Mouse (Mus musculus) hindbrain, embryonic 14.5 days (tissue): ENCODE measurements around the gene Adss. TPM values are rescaled to one million over a fixed set of nuclear protein-coding genes. Genes with fewer than 3 reads are reported as not detected.
A peak's percentile ranks its signal among the peaks of the same experiment; 100 is the strongest.
"Not testable (repeated sequence)": the region's sequence is repeated elsewhere in the genome, so short reads cannot be mapped to it uniquely, and the experiment has no call there.

Source experiments
- ATAC-seq: fragments of 200-750 bp; cut with Nextera tagmentation; 2 replicates; pipeline ENCODE4 v1.8.0; 2017; ENCODE audit warnings: moderate number of reproducible peaks, mild to moderate bottlenecking, moderate TSS enrichment, moderate library complexity; ENCODE audit not compliant: low FRiP score
- DNase-seq: peaks from one replicate; pipeline ENCODE4 v3.0.0-alpha.2; 2015; ENCODE audit warnings: low spot score
- H3K27ac ChIP-seq: fragments of 300-500 bp; sonication (generic); 2 replicates; pipeline ENCODE4 v1.5.1; 2014; ENCODE audit warnings: mild to moderate bottlenecking, moderate library complexity
- H3K27me3 ChIP-seq: fragments of 300-500 bp; sonication (generic); 2 replicates; pipeline ENCODE4 v1.6.1; 2014; ENCODE audit warnings: mild to moderate bottlenecking, low read length, mixed read lengths; ENCODE audit not compliant: control insufficient read depth, insufficient read depth
- H3K36me3 ChIP-seq: fragments of 300-500 bp; sonication (generic); replicated peaks from 2 replicates; pipeline ENCODE4 v1.6.1; 2014; ENCODE audit not compliant: control insufficient read depth, insufficient read depth
- H3K4me1 ChIP-seq: fragments of 300-500 bp; sonication (generic); replicated peaks from 2 replicates; pipeline ENCODE4 v1.6.1; 2014; ENCODE audit warnings: antibody characterized with exemption, low read length, mixed read lengths; ENCODE audit not compliant: control insufficient read depth, insufficient read depth
- H3K4me2 ChIP-seq: fragments of 300-500 bp; sonication (generic); replicated peaks from 2 replicates; pipeline ENCODE4 v1.6.1; 2014; ENCODE audit warnings: mild to moderate bottlenecking, moderate library complexity
- H3K4me3 ChIP-seq: fragments of 300-500 bp; sonication (generic); replicated peaks from 2 replicates; pipeline ENCODE4 v1.5.1; 2014; ENCODE audit warnings: mild to moderate bottlenecking, low read length
- H3K9ac ChIP-seq: fragments of 300-500 bp; sonication (generic); 2 replicates; pipeline ENCODE4 v1.6.1; 2014
- H3K9me3 ChIP-seq: fragments of 300-500 bp; sonication (generic); 2 replicates; pipeline ENCODE4 v1.6.1; 2016; ENCODE audit warnings: low read length; ENCODE audit not compliant: control insufficient read depth
- WGBS: fragments of 180-500 bp; shearing (Covaris S2); extraction: QIAGEN DNeasy Blood & Tissue Kit; methylation state at CpG from one replicate; pipeline ENCODE4 v1.1.7; 2014; 5-methylcytosine and 5-hydroxymethylcytosine counted together
- polyA plus RNA-seq: library from polyadenylated mRNA; unstranded; fragments of >200 nt; fragmentation: Nextera tagmentation; extraction: Ambion mirVana; gene quantifications from 2 replicates; pipeline ENCODE4 v1.2.1, GENCODE M21; 2014

The Adss gene
- 57.3 and 65.1 TPM in 2 replicates for polyA plus RNA-seq

DNA sequence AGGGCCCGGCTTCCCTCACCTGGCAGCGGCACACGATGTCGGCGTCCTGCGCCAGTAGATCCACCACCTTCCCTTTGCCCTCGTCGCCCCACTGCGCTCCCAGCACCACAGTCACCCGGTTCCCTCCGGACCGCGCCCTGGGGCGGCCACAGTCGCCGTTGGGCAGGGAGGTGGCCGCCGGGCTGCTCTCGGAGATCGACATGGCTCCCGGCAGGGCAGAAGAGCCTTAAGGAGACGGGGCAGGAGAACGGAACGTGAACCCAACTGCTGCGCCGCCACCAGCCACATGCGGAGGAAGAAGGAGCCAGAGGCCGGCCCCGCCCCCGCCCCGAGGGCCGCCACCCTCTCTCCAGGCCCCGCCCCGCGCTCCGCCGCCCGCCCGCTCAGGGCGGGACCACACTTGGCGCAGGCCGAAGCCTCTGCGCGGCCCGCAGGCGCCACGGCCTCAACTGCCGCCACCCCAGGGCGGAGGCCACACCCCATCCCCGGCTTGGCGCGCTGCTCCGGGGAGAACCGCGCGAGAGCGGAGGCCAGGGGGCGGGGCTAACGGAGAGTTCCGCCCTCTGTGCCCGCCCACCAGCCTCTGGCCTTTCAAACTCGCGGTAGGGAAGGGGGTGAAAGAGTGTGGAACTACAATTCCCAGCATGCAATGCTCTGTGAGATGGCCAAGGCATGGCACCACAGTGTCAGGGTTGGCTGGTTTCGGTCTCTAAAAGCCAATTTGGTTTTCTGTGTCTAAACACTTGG lies at the start of gene Adss:
Adss (minus strand) TSS at position 319 of the 747 bp plus-strand sequence.
- H3K4me3 ChIP-seq: peak within 1 kb of the TSS; percentile 78

DNA sequence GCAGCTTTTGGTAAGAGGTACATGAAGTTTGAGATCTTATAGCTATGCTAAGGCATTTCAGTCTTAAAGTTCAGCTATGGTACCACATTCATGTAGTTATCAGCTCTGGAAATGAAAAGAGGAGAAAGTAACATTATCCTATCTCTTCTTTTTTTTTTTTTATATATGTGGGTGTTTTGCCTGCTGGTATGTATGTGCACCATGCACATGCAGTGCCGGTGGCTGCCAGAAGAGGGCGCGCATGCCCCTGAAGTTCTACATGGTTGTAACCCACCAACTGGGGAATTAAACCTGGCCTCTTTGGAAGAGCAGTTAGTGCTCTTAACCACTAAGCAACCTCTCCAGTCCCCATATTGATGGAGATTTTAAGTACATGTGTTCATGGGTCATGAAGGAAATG lies 49.5 kb upstream of the Adss start:
- WGBS: 54% methylated on average over 3 of the region's 3 CpGs
- not testable (repeated sequence) for H3K9me3 ChIP-seq, H3K9ac ChIP-seq, H3K27me3 ChIP-seq, ATAC-seq, H3K36me3 ChIP-seq, H3K27ac ChIP-seq, DNase-seq, H3K4me1 ChIP-seq, H3K4me3 ChIP-seq, H3K4me2 ChIP-seq

More for the DNA sequence above, at the start of gene Adss:
- Histone ChIP-seq H3K27ac (peak within 1 kb of the TSS; percentile 89), H3K27me3 (no peaks in the 10 kb centered on the region), H3K36me3 (no peaks in the 10 kb centered on the region), H3K9me3 (no peaks in the 10 kb centered on the region), H3K4me1 (peaks cover 21% of the 10 kb centered on the region), H3K9ac (peak within 1 kb of the TSS; percentile 78), H3K4me2 (peak within 1 kb of the TSS; percentile 73)
- peak; percentile 99 for ATAC-seq
- DNase-seq: peak; percentile 98
- WGBS: under 1% methylated on average over 59 of the region's 64 CpGs

DNA sequence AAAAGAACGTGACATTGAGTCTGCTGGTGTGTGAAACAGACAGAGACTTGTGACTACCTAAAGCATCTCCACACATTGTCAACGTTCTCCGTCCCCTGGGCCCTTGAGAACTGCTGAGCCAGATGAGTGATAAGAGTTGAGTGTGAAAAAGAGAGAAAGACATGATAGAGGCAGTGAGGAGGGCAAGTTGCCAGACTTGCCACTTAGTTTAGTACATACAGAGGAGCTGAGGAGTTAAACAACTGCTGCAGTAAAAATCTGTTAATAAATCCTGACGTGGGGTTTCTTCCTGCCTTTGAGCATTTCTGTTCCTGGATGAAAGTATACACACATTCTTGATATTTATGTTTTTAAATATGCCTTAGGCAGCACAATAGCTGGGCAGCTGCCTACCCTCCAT lies 31.5 kb upstream of the Adss start:
- H3K27me3 ChIP-seq, H3K4me3 ChIP-seq, H3K27ac ChIP-seq, ATAC-seq, H3K9me3 ChIP-seq, H3K36me3 ChIP-seq, H3K4me2 ChIP-seq, DNase-seq, H3K9ac ChIP-seq, H3K4me1 ChIP-seq: not testable (repeated sequence)
- WGBS: 78% methylated on average over 4 of the region's 4 CpGs

DNA sequence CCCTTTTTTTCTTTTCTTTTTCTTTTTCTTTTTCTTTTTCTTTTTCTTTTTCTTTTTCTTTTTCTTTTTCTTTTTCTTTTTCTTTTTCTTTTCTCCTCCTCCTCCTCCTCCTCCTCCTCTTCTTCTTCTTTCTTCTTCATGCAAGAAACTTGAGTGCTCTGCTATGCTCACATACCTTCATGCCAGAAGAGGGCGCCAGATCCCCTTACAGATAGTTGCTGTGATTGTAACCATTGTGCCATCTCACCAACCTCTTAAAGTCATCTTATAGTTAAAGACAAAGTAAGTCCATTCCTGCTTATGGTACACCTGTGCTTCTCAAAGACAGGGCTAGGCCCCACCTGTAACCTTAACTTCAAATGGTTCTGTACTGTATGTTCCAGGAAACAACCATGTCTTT lies 10.5 kb upstream of the Adss start:
- ATAC-seq: not testable (repeated sequence)
- 40% methylated on average over 1 of the region's 1 CpGs for WGBS

DNA sequence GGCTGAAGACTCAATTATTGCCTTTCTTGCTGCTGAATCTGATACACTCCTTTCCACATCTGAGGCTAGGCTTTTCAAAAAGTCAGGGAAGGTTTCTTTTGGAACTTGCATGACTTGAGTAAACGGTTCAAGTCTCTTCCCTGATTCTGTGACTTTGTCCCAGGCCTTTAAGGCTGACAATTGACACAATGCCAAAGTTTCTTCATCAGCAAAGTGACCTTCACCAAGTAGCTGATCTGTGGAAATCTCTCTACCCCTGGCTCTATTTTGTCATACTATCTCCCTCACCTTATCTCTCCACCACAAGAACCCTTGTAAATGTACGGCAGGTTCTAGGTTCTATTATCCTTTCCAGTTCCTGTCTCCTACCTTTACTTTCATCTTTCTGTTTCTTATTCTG lies 7.2 kb upstream of the Adss start:
- no peaks in the 10 kb centered on the region for H3K9me3 ChIP-seq
- no peaks in the 10 kb centered on the region for H3K27me3 ChIP-seq
- H3K4me3 ChIP-seq: no peak overlapping the region
- no peaks in the 10 kb centered on the region for H3K4me1 ChIP-seq
- no peaks in the 10 kb centered on the region for H3K36me3 ChIP-seq
- H3K4me2 ChIP-seq: no peak overlapping the region
- DNase-seq (no peak), ATAC-seq (no peak)
- no peak overlapping the region for H3K9ac ChIP-seq
- WGBS: 86% methylated on average over 2 of the region's 2 CpGs
- no peak overlapping the region for H3K27ac ChIP-seq

More for the DNA sequence above, 10.5 kb upstream of the Adss start:
- not testable (repeated sequence) for H3K4me2 ChIP-seq, H3K27me3 ChIP-seq, H3K4me3 ChIP-seq, H3K36me3 ChIP-seq, H3K27ac ChIP-seq, DNase-seq, H3K4me1 ChIP-seq, H3K9me3 ChIP-seq, H3K9ac ChIP-seq

DNA sequence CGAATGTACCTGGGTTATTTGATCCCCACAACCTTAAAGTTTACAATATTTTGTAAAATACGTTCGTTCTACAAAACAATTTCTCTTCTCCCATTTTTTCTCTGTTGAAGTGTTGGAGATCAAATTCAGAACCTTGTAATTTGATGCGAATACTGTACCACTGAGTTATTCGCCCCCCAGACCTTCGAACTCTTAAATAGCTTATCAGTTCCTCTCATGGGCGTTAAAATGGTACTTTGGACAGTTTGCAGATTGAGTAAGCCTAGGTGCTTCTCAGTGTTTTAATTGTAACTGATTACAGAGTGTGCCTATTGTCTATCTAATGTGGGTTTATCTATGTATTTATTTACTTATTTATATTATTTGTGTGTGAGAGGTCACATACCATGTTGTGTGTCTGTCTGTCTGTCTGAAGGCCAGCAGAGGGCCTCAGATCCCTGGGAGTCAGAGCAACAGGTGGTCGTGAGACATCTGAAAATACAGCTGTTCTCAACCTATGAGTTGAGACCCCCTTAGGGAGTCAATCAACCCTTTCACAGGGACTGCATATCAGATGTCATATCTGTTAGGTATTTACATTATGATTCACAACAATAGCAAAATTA lies 942 bp upstream of the Adss start:
- Histone ChIP-seq H3K27me3 (no peaks in the 10 kb centered on the region), H3K36me3 (no peaks in the 10 kb centered on the region), H3K9ac (no peak overlapping the region), H3K27ac (no peak overlapping the region), H3K4me2 (peak overlapping the region; percentile 73), H3K4me1 (peaks cover 21% of the 10 kb centered on the region), H3K4me3 (no peak overlapping the region), H3K9me3 (no peaks in the 10 kb centered on the region)
- DNase-seq (no peak), ATAC-seq (no peak)
- WGBS: 76% methylated on average over 8 of the region's 8 CpGs

DNA sequence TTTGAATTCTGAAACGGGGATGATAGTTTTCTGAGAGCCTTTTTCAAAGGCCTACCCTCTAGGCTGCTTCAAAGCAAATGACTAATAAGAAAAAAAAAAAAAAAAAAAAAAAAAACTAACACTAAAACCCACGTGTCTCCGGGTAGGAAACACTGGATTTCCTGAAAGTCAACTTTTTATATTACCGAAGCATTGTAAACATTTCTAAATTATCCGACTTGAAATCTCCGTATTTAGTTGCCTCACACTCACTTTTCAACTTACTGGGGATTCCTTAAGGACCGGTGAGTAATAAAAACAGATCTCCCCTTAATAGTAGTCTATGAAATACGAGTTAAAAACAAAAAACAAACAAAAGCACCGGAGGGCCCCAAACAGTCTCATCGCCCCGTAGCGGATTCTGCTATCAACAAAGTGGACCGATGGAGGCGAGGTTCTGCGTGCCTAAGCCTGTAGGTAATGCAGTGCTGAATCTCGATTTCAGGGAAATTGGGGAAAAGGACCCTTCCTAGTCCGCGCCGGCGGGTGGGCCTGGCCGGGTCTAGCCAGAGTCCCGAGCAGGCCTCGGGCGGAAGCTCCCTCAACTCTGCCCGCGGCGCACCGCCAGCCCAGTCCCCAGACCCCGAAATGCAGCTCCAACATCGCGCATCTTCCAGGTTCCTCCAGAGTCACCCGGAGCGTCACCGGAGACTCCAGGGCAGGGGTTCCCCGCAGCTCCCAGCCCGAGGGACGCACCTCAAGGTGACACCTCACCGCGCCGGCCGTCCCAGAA lies 704 bp downstream of the Adss start:
- peak; percentile 37; the same call in 1 of the 2 replicates for ATAC-seq
- WGBS: under 1% methylated on average over 41 of the region's 41 CpGs
- Histone ChIP-seq H3K9ac (peak overlapping the region; percentile 78), H3K27ac (peak overlapping the region; percentile 89), H3K9me3 (no peaks in the 10 kb centered on the region), H3K4me3 (peak overlapping the region; percentile 78), H3K27me3 (no peaks in the 10 kb centered on the region), H3K4me1 (peaks cover 21% of the 10 kb centered on the region), H3K36me3 (no peaks in the 10 kb centered on the region), H3K4me2 (peak overlapping the region; percentile 73)
- peak; percentile 47 for DNase-seq

DNA sequence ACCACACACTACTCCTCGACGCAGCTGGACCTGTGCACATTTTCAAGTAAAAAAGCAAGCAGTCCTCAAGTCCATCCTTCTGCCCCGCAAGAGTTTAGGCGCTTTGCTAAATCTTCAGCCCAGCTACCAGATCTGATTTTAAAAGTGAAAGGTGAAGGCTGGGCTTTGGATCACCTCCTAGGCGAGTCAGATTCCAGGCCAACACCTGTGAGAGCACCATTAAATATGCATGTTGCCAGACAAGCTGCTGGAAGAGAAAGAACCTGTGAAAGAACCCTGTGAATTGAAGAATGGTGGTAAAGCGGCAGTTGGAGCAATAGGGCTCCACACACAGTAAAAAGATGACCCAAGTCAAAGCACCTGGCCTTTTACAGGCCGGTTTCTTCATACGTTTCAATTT lies 1.4 kb downstream of the Adss start:
- WGBS: 6% methylated on average over 8 of the region's 8 CpGs

DNA sequence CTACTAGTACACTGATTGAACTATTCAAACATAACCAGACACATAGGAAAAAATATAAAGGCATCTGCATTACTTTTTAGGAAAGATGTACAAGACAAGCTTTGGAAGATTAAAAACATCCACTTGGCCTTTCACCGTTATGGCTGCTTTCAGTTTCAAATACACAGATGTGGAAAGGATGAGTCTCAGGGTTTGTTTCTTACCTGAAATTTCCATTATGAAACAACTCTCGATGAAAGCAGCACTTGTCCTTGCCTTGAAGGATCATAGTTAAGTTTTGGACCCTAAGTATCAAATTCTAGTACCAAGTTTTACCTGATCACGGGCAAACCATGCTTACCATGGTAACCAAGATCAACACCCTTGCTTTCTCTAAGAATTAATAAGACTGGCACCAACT lies 3.5 kb downstream of the Adss start:
- Histone ChIP-seq H3K9ac (no peak overlapping the region), H3K27me3 (no peaks in the 10 kb centered on the region), H3K9me3 (peaks cover 13% of the 10 kb centered on the region; the same call in 1 of the 2 replicates), H3K4me3 (no peak overlapping the region), H3K4me2 (no peak overlapping the region), H3K27ac (no peak overlapping the region), H3K36me3 (no peaks in the 10 kb centered on the region), H3K4me1 (peaks cover 21% of the 10 kb centered on the region)
- DNase-seq (no peak), ATAC-seq (no peak)
- WGBS: 91% methylated on average over 3 of the region's 3 CpGs

More for the DNA sequence above, 1.4 kb downstream of the Adss start:
- H3K4me3 ChIP-seq: peak overlapping the region; percentile 78
- ATAC-seq (no peak), DNase-seq (no peak)
- no peaks in the 10 kb centered on the region for H3K27me3 ChIP-seq
- H3K27ac ChIP-seq: no peak overlapping the region
- H3K9me3 ChIP-seq: peaks cover 1% of the 10 kb centered on the region; the same call in 1 of the 2 replicates
- no peaks in the 10 kb centered on the region for H3K36me3 ChIP-seq
- peak overlapping the region; percentile 73 for H3K4me2 ChIP-seq
- peaks cover 21% of the 10 kb centered on the region for H3K4me1 ChIP-seq
- peak overlapping the region; percentile 78 for H3K9ac ChIP-seq
